Mouse (Mus musculus) CH12.LX (cell line): ENCODE measurements around the gene Edem2. TPM values are rescaled to one million over a fixed set of nuclear protein-coding genes. Genes with fewer than 3 reads are reported as not detected.

Experiments
- DNase-seq: peaks from one replicate; pipeline ENCODE4 v3.0.0-alpha.2; 2013; ENCODE audit errors: extremely low read depth
- H3K27ac ChIP-seq: 2 replicates; pipeline ENCODE4 v1.5.1; 2012; ENCODE audit warnings: low read depth, mild to moderate bottlenecking, control low read depth, moderate library complexity; ENCODE audit not compliant: insufficient read depth
- H3K27me3 ChIP-seq: replicated peaks from 2 replicates; pipeline ENCODE3; 2012; ENCODE audit warnings: inconsistent platforms
- H3K36me3 ChIP-seq, 2 experiments: replicated peaks in 1 of 2; 2 replicates each; pipeline versions ENCODE3 to v1.6.1; 2012; ENCODE audit warnings: inconsistent platforms in 1 of 2, low read length in 1 of 2, mild to moderate bottlenecking in 1 of 2, mixed read lengths in 1 of 2, moderate library complexity in 1 of 2; ENCODE audit not compliant: control insufficient read depth in 1 of 2, insufficient read depth in 1 of 2
- H3K4me1 ChIP-seq, 2 experiments: 2 replicates each; pipeline ENCODE4 v1.6.1; 2012; ENCODE audit warnings: inconsistent platforms in 1 of 2, moderate library complexity in 1 of 2; ENCODE audit not compliant: insufficient read depth in 2 of 2, control insufficient read depth in 1 of 2
- H3K4me2 ChIP-seq: 2 replicates; pipeline ENCODE4 v1.6.1; 2012; ENCODE audit warnings: low read depth, mild to moderate bottlenecking, control low read depth; ENCODE audit not compliant: poor library complexity, insufficient read depth, severe bottlenecking
- H3K4me3 ChIP-seq, 3 experiments: fragments of 150-350 bp in 1 of 3; sonication (generic) in 1 of 3; replicated peaks in 1 of 3; 2 replicates each; pipeline versions ENCODE3 to v1.5.1; 2011 to 2012; ENCODE audit warnings: low read depth in 2 of 3, low read length in 2 of 3, mild to moderate bottlenecking in 2 of 3, moderate library complexity in 2 of 3, control low read depth in 1 of 3, improper control_type of control experiment in 1 of 3, inconsistent platforms in 1 of 3, mixed read lengths in 1 of 3; ENCODE audit not compliant: poor library complexity in 1 of 3
- H3K79me2 ChIP-seq: replicated peaks from 2 replicates; pipeline ENCODE4 v1.6.1; 2012; ENCODE audit warnings: mild to moderate bottlenecking, moderate library complexity; ENCODE audit not compliant: control insufficient read depth, poor library complexity, insufficient read depth, severe bottlenecking; ENCODE audit errors: extremely low read depth
- H3K9ac ChIP-seq: 2 replicates; pipeline ENCODE4 v1.6.1; 2012; ENCODE audit warnings: low read depth, mild to moderate bottlenecking, control low read depth, moderate library complexity; ENCODE audit not compliant: insufficient read depth
- H3K9me3 ChIP-seq: replicated peaks from 2 replicates; pipeline ENCODE3; 2012; ENCODE audit warnings: low read length, inconsistent platforms, mixed read lengths
- CHD1 ChIP-seq: IDR thresholded peaks from 2 replicates; pipeline ENCODE4 v1.6.1; 2012; ENCODE audit warnings: low read depth, low read length, improper control_type of control experiment, inconsistent platforms
- CHD2 ChIP-seq: IDR thresholded peaks from 2 replicates; pipeline ENCODE4 v1.6.1; 2011; ENCODE audit warnings: low read length, improper control_type of control experiment
- E2F4 ChIP-seq: IDR thresholded peaks from 2 replicates; pipeline ENCODE4 v1.6.1; 2011; ENCODE audit warnings: low read depth, low read length, improper control_type of control experiment; ENCODE audit not compliant: insufficient replicate concordance
- ELF1 ChIP-seq: IDR thresholded peaks from 2 replicates; pipeline ENCODE4 v1.6.1; 2014; ENCODE audit warnings: low read depth, mild to moderate bottlenecking, inconsistent platforms, low read length, improper control_type of control experiment
- EP300 ChIP-seq: IDR thresholded peaks from 2 replicates; pipeline ENCODE4 v1.6.1; 2011; ENCODE audit warnings: low read length, improper control_type of control experiment
- HCFC1 ChIP-seq: IDR thresholded peaks from 2 replicates; pipeline ENCODE4 v1.6.1; 2012; ENCODE audit warnings: low read depth, mild to moderate bottlenecking, inconsistent platforms, low read length, improper control_type of control experiment
- JUND ChIP-seq: conservative IDR thresholded peaks from 2 replicates; pipeline ENCODE4 v1.6.1; 2011; ENCODE audit warnings: low read depth, low read length, improper control_type of control experiment
- KAT2A ChIP-seq: IDR thresholded peaks from 2 replicates; pipeline ENCODE4 v1.6.1; 2012; ENCODE audit warnings: low read length, improper control_type of control experiment, inconsistent platforms; ENCODE audit not compliant: insufficient replicate concordance
- MAFK ChIP-seq: IDR thresholded peaks from 2 replicates; pipeline ENCODE4 v1.6.1; 2011; ENCODE audit warnings: low read length, improper control_type of control experiment; ENCODE audit not compliant: insufficient replicate concordance
- MAX ChIP-seq: IDR thresholded peaks from 2 replicates; pipeline ENCODE4 v1.6.1; 2011; ENCODE audit warnings: low read length, improper control_type of control experiment
- MAZ ChIP-seq: IDR thresholded peaks from 2 replicates; pipeline ENCODE4 v1.6.1; 2012; ENCODE audit warnings: low read depth, mild to moderate bottlenecking, inconsistent platforms, low read length, improper control_type of control experiment, moderate library complexity
- MEF2A ChIP-seq: IDR thresholded peaks from 2 replicates; pipeline ENCODE4 v1.6.1; 2014; ENCODE audit warnings: low read depth, mild to moderate bottlenecking, inconsistent platforms, low read length, improper control_type of control experiment, borderline replicate concordance
- MYC ChIP-seq: IDR thresholded peaks from 2 replicates; pipeline ENCODE4 v1.6.1; 2011; ENCODE audit warnings: low read depth, mild to moderate bottlenecking, improper control_type of control experiment, low read length
- POLR2A ChIP-seq: IDR thresholded peaks from 2 replicates; pipeline ENCODE4 v1.6.1; 2011; ENCODE audit warnings: low read depth, mild to moderate bottlenecking, improper control_type of control experiment, low read length
- SIN3A ChIP-seq: IDR thresholded peaks from 2 replicates; pipeline ENCODE4 v1.6.1; 2012; ENCODE audit warnings: low read length, improper control_type of control experiment, inconsistent platforms
- SMC3 ChIP-seq: IDR thresholded peaks from 2 replicates; pipeline ENCODE4 v1.6.1; 2011; ENCODE audit warnings: low read depth, low read length, improper control_type of control experiment
- TCF12 ChIP-seq: IDR thresholded peaks from 2 replicates; pipeline ENCODE4 v1.6.1; 2014; ENCODE audit warnings: low read depth, mild to moderate bottlenecking, inconsistent platforms, low read length, improper control_type of control experiment
- UBTF ChIP-seq: IDR thresholded peaks from 2 replicates; pipeline ENCODE4 v1.6.1; 2012; ENCODE audit warnings: low read depth, mild to moderate bottlenecking, inconsistent platforms, low read length, improper control_type of control experiment, moderate library complexity
- USF2 ChIP-seq: conservative IDR thresholded peaks from 2 replicates; pipeline ENCODE4 v1.6.1; 2011; ENCODE audit warnings: low read depth, low read length, improper control_type of control experiment
- ZKSCAN1 ChIP-seq: IDR thresholded peaks from 2 replicates; pipeline ENCODE4 v1.6.1; 2012; ENCODE audit warnings: low read depth, inconsistent platforms, low read length, improper control_type of control experiment, borderline replicate concordance
- dilution Hi-C: fragments of 300-500 bp; cut with MboI; formaldehyde crosslinking; loops from 2 replicates; pipeline ENCODE4 v1.14.3; 2020; ENCODE audit warnings: low sequenced_read_pairs; ENCODE audit not compliant: extremely low pct_unique_long_range_greater_than_20kb, extremely low pct_ligation_motif_present
- in situ Hi-C: fragments of 300-500 bp; cut with MboI; formaldehyde crosslinking; loops from 3 replicates; pipeline ENCODE4 v1.14.3; 2019; ENCODE audit warnings: low sequenced_read_pairs, low pct_ligation_motif_present, low pct_unique_long_range_greater_than_20kb, mixed read lengths
- polyA plus RNA-seq: library from polyadenylated mRNA; unstranded; fragments of >175 nt; gene quantifications from 2 replicates; pipeline ENCODE4 v1.2.1, GENCODE M21; 2012; ENCODE audit warnings: low read depth; ENCODE audit not compliant: insufficient read length
- total RNA-seq, 2 experiments: library from RNA; depleted of rRNA; stranded (reverse); fragments of 300-350 nt in 1 of 2; fragments of >200 nt in 1 of 2; gene quantifications; 2 replicates each; pipeline ENCODE4 v1.2.3; 2012 to 2014

Edem2 gene
- total and polyA plus RNA-seq, 3 experiments, result 42.5 to 71.8 (median 48.7) TPM

- H3K9ac ChIP-seq, result no peak overlapping the region
- no peaks in the 10 kb centered on the region for H3K27me3 ChIP-seq
- no peaks in the 10 kb centered on the region for H3K9me3 ChIP-seq
- H3K4me1 ChIP-seq, result no peaks in the 10 kb centered on the region
- no peak overlapping the region for H3K4me3 ChIP-seq
- in situ Hi-C loops, result no loop called here
- no peaks in the 10 kb centered on the region for H3K79me2 ChIP-seq
- H3K27ac ChIP-seq, result no peak overlapping the region
- TF ChIP-seq CHD2 (no peak), UBTF (no peak), MAZ (no peak), USF2 (no peak), ELF1 (no peak), CHD1 (no peak), EP300 (no peak), KAT2A (no peak), JUND (no peak), SIN3A (no peak), E2F4 (no peak), POLR2A (no peak), MYC (no peak), MAX (no peak), SMC3 (no peak), HCFC1 (no peak)
- no peak overlapping the region for H3K4me2 ChIP-seq
- H3K36me3 ChIP-seq, result peaks cover 53 to 86% of the 10 kb centered on the region in 2 experiments
- DNase-seq, result no peak
- dilution Hi-C loops, result no loop called here
Measured at GRCm38 (mm10) chr2:155655759-155656372, 73.4 kb downstream of the Edem2 start.

- DNase-seq, result no peak
- Histone ChIP-seq H3K4me1 (no peaks in the 10 kb centered on the region), H3K4me2 (no peak overlapping the region), H3K79me2 (no peaks in the 10 kb centered on the region), H3K9ac (no peak overlapping the region), H3K27me3 (no peaks in the 10 kb centered on the region), H3K4me3 (no peak overlapping the region), H3K9me3 (no peaks in the 10 kb centered on the region), H3K27ac (no peak overlapping the region), H3K36me3 (peaks cover 62 to 90% of the 10 kb centered on the region in 2 experiments)
- in situ Hi-C loops (no loop called here), dilution Hi-C loops (no loop called here)
- no peak for TF ChIP-seq ZKSCAN1
- no peak for TF ChIP-seq TCF12
- no peak for TF ChIP-seq MAFK
- no peak for TF ChIP-seq KAT2A
- TF ChIP-seq MEF2A, result no peak
Measured at GRCm38 (mm10) chr2:155652618-155653017, 76.7 kb downstream of the Edem2 start.

Other genes starting within 250 kb of the Edem2 start
- gene Acss2, start 211.5 kb downstream of the Edem2 start, total RNA-seq (2012; rRNA removed), result 5.6 and 10.0 TPM in 2 replicates
- gene Acss2, start 211.5 kb downstream of the Edem2 start, total RNA-seq (2014; rRNA removed), result 8.6 and 11.0 TPM in 2 replicates
- gene Acss2, start 211.5 kb downstream of the Edem2 start, polyA plus RNA-seq, result 3.0 and 3.4 TPM in 2 replicates
- 11.4 and 16.5 TPM in 2 replicates for gene Ggt7, start 211.2 kb downstream of the Edem2 start, total RNA-seq (2012; rRNA removed)
- 1.7 and 2.5 TPM in 2 replicates for gene Ggt7, start 211.2 kb downstream of the Edem2 start, total RNA-seq (2014; rRNA removed)
- 1.7 and 2.9 TPM in 2 replicates for gene Ggt7, start 211.2 kb downstream of the Edem2 start, polyA plus RNA-seq
- gene Gss, start 136.7 kb downstream of the Edem2 start, total RNA-seq (2012; rRNA removed), result 16.8 and 17.3 TPM in 2 replicates
- 20.1 and 21.9 TPM in 2 replicates for gene Gss, start 136.7 kb downstream of the Edem2 start, total RNA-seq (2014; rRNA removed)
- 18.0 and 20.6 TPM in 2 replicates for gene Gss, start 136.7 kb downstream of the Edem2 start, polyA plus RNA-seq
- gene Myh7b, start 118.3 kb downstream of the Edem2 start, total RNA-seq (2012; rRNA removed), result under 0.01 and 0.51 TPM in 2 replicates
- gene Myh7b, start 118.3 kb downstream of the Edem2 start, total RNA-seq (2014; rRNA removed), result 0.43 TPM in 1 of 2 replicates, not detected in the other
- not detected in 2 replicates for gene Myh7b, start 118.3 kb downstream of the Edem2 start, polyA plus RNA-seq
- 49.1 and 52.8 TPM in 2 replicates for gene Trpc4ap, start 37.1 kb downstream of the Edem2 start, total RNA-seq (2012; rRNA removed)
- 53.7 and 55.8 TPM in 2 replicates for gene Trpc4ap, start 37.1 kb downstream of the Edem2 start, total RNA-seq (2014; rRNA removed)
- 73.3 and 105 TPM in 2 replicates for gene Trpc4ap, start 37.1 kb downstream of the Edem2 start, polyA plus RNA-seq
- gene Gm17581, start 6.4 kb upstream of the Edem2 start, total RNA-seq (2012; rRNA removed), result not detected in 2 replicates
- not detected in 2 replicates for gene Gm17581, start 6.4 kb upstream of the Edem2 start, total RNA-seq (2014; rRNA removed)
- gene Gm17581, start 6.4 kb upstream of the Edem2 start, polyA plus RNA-seq, result not detected in 2 replicates
- 1.4 and 2.8 TPM in 2 replicates for gene Procr, start 21.6 kb upstream of the Edem2 start, total RNA-seq (2012; rRNA removed)
- not detected in 2 replicates for gene Procr, start 21.6 kb upstream of the Edem2 start, total RNA-seq (2014; rRNA removed)
- gene Procr, start 21.6 kb upstream of the Edem2 start, polyA plus RNA-seq, result 0.14 and 0.20 TPM in 2 replicates
- 0.38 and 0.42 TPM in 2 replicates for gene Mmp24, start 45.9 kb upstream of the Edem2 start, total RNA-seq (2012; rRNA removed)
- not detected in 2 replicates for gene Mmp24, start 45.9 kb upstream of the Edem2 start, total RNA-seq (2014; rRNA removed)
- gene Mmp24, start 45.9 kb upstream of the Edem2 start, polyA plus RNA-seq, result 0.07 TPM in 1 of 2 replicates, not detected in the other
- gene BC029722, start 90.0 kb upstream of the Edem2 start, total RNA-seq (2012; rRNA removed), result 12.4 and 12.7 TPM in 2 replicates
- 22.7 and 23.8 TPM in 2 replicates for gene BC029722, start 90.0 kb upstream of the Edem2 start, total RNA-seq (2014; rRNA removed)
- gene BC029722, start 90.0 kb upstream of the Edem2 start, polyA plus RNA-seq, result 31.8 and 33.8 TPM in 2 replicates
- gene Eif6, start 97.5 kb upstream of the Edem2 start, total RNA-seq (2012; rRNA removed), result 289 and 331 TPM in 2 replicates
- gene Eif6, start 97.5 kb upstream of the Edem2 start, total RNA-seq (2014; rRNA removed), result 211 and 220 TPM in 2 replicates
- gene Eif6, start 97.5 kb upstream of the Edem2 start, polyA plus RNA-seq, result 453 and 463 TPM in 2 replicates
- 0.04 and 0.08 TPM in 2 replicates for gene Fam83c, start 105.4 kb upstream of the Edem2 start, total RNA-seq (2012; rRNA removed)
- not detected in 2 replicates for gene Fam83c, start 105.4 kb upstream of the Edem2 start, total RNA-seq (2014; rRNA removed)
- 0.08 and 0.09 TPM in 2 replicates for gene Fam83c, start 105.4 kb upstream of the Edem2 start, polyA plus RNA-seq
- 49.8 and 60.4 TPM in 2 replicates for gene Uqcc1, start 200.8 kb upstream of the Edem2 start, total RNA-seq (2012; rRNA removed)
- gene Uqcc1, start 200.8 kb upstream of the Edem2 start, total RNA-seq (2014; rRNA removed), result 55.2 and 66.8 TPM in 2 replicates
- 35.3 and 43.3 TPM in 2 replicates for gene Uqcc1, start 200.8 kb upstream of the Edem2 start, polyA plus RNA-seq
- not detected in 2 replicates for gene Gm15557, start 211.3 kb upstream of the Edem2 start, total RNA-seq (2012; rRNA removed)
- gene Gm15557, start 211.3 kb upstream of the Edem2 start, total RNA-seq (2014; rRNA removed), result not detected in 2 replicates
- gene Gm15557, start 211.3 kb upstream of the Edem2 start, polyA plus RNA-seq, result not detected in 2 replicates
- not detected in 2 replicates for gene Gdf5, start 215.9 kb upstream of the Edem2 start, total RNA-seq (2012; rRNA removed)
- not detected in 2 replicates for gene Gdf5, start 215.9 kb upstream of the Edem2 start, total RNA-seq (2014; rRNA removed)
- gene Gdf5, start 215.9 kb upstream of the Edem2 start, polyA plus RNA-seq, result not detected in 2 replicates
- 29.1 and 31.4 TPM in 2 replicates for gene Cep250, start 227.0 kb upstream of the Edem2 start, total RNA-seq (2012; rRNA removed)
- 13.5 and 17.7 TPM in 2 replicates for gene Cep250, start 227.0 kb upstream of the Edem2 start, total RNA-seq (2014; rRNA removed)
- 25.8 and 26.3 TPM in 2 replicates for gene Cep250, start 227.0 kb upstream of the Edem2 start, polyA plus RNA-seq